Mouse (Mus musculus) CD8-positive naive resting alpha-beta T cell, adult 2 months (primary cell): ENCODE results near the gene Cachd1.

Experiments used
- DNase-seq, 2 experiments: peaks; one replicate each; pipeline ENCODE4 v3.0.0; 2022; ENCODE audit warnings: low read depth in 2 of 2, low spot score in 2 of 2

Cachd1 gene

GRCm38 (mm10) chr4:100865423-100865822, 88.9 kb downstream of the Cachd1 start:
- DNase-seq = no peak

GRCm38 (mm10) chr4:100865962-100866703, 89.7 kb downstream of the Cachd1 start:
- no peak for DNase-seq

- DNase-seq = no peak
Observed at GRCm38 (mm10) chr4:100877351-100877750, 100.9 kb downstream of the Cachd1 start.

- no peak for DNase-seq
Observed at GRCm38 (mm10) chr4:100879414-100879813, 102.9 kb downstream of the Cachd1 start.

- no peak for DNase-seq
Observed at GRCm38 (mm10) chr4:100880075-100880474, 103.6 kb downstream of the Cachd1 start.

- no peak for DNase-seq
Observed at GRCm38 (mm10) chr4:100885793-100886742, 109.6 kb downstream of the Cachd1 start.

- no peak for DNase-seq
Observed at GRCm38 (mm10) chr4:100886743-100887416, 110.4 kb downstream of the Cachd1 start.

- DNase-seq = no peak
Observed at GRCm38 (mm10) chr4:100890106-100890970, 113.9 kb downstream of the Cachd1 start.

- DNase-seq = no peak
Observed at GRCm38 (mm10) chr4:100893739-100894138, 117.3 kb downstream of the Cachd1 start.

- no peak for DNase-seq
Observed at GRCm38 (mm10) chr4:100894142-100894541, 117.7 kb downstream of the Cachd1 start.

- DNase-seq = no peak
Observed at GRCm38 (mm10) chr4:100896260-100897010, 120.0 kb downstream of the Cachd1 start.

- DNase-seq = no peak
Observed at GRCm38 (mm10) chr4:100897943-100898342, 121.5 kb downstream of the Cachd1 start.

GRCm38 (mm10) chr4:100909694-100910340, 133.3 kb downstream of the Cachd1 start:
- DNase-seq = no peak

GRCm38 (mm10) chr4:100910605-100911330, 134.3 kb downstream of the Cachd1 start:
- no peak for DNase-seq

- no peak for DNase-seq
Observed at GRCm38 (mm10) chr4:100911658-100912057, 135.2 kb downstream of the Cachd1 start.

GRCm38 (mm10) chr4:100913666-100914065, 137.2 kb downstream of the Cachd1 start:
- no peak for DNase-seq

- no peak for DNase-seq
Observed at GRCm38 (mm10) chr4:100914532-100914931, 138.1 kb downstream of the Cachd1 start.

GRCm38 (mm10) chr4:100915093-100915492, 138.6 kb downstream of the Cachd1 start:
- no peak for DNase-seq

GRCm38 (mm10) chr4:100917511-100917910, 141.0 kb downstream of the Cachd1 start:
- DNase-seq = no peak
